Mouse (Mus musculus): Measurements from ENCODE around the gene Slc26a8. TPM values are rescaled to one million over a fixed set of nuclear protein-coding genes. Genes with fewer than 3 reads are reported as not detected.
"Not testable (repeated sequence)": the region's sequence is repeated elsewhere in the genome, so short reads cannot be mapped to it uniquely, and the experiment has no call there.

Slc26a8 gene
- total RNA-seq (2021) = 1 to 10 TPM; 2.7 to 3.4 TPM
- long read RNA-seq, experiment 1, partial matches to known transcripts = 0 of 2 reads
- long read RNA-seq, experiment 1, other reads (novel, unspliced or antisense) = 1 of 2 reads
- long read RNA-seq, experiment 2, partial matches to known transcripts = 1 of 2 reads
- long read RNA-seq, experiment 2, other reads (novel, unspliced or antisense) = 1 of 2 reads

DNA sequence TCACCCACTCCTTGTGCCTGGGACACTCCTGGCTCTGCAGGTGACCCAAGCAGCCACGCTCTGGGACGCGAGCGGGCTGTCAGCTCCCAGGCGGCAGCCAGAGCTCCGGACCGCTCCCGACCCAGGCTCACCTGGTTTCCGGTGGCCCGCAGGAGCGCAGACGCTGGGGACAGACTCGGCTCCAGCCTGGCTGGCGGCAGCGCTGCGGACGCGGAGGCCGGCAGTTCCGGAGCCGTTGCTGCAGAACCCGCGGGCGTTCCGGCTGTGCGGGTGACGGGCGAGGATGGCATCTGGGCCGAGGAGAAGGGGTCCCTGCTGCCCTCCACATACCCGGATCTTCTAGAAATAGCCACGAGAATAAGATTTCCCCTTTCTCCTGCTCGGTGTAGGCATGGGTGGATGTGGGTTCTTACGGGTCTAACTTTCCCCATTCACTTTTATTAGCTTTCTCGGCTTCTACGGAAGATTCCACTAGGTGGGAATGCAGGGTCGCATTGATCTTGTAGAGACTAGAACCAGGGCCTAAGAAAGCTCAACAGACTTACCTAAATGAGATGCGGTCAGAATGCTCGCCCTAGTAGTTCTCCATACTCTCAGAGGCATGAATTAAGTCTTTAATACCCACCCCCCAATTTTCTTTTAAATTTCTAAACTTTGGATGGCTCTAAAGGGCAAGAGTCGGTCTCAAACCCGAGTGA, at the start of gene Slc26a8:
Gene Slc26a8 (minus strand): TSS at position 648 of the 698 bp plus-strand sequence.
- DNase-seq (ENCODE audit: low spot score in 2 of 2) = no peak

- no peak for DNase-seq (ENCODE audit: low spot score in 2 of 2)
Observed at GRCm38 (mm10) chr17:28739244-28739643, 49.2 kb upstream of the Slc26a8 start.

- DNase-seq (ENCODE audit: low spot score in 2 of 2) = no peak
Observed at GRCm38 (mm10) chr17:28737973-28738372, 47.9 kb upstream of the Slc26a8 start.

DNA sequence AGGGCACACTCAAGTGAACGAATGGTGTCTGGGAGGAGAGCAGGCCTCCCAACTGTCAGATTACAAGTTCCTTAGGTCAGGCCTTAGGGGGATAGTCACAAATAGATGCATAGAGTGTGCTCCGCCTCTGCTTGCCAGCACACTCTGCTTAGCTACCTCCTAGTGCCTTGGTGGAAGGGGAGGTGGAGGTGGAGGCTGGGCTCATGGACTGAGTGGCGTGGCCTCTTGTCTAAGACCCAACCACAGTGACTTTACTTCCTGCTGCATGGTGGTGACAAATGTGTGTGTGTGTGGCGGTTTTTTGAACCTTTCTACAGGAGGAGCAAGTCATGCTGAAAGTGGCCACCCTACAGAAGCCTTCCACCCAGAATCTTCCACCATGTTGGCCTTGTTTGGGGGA, 46.5 kb upstream of the Slc26a8 start:
- DNase-seq (ENCODE audit: low spot score in 2 of 2) = no peak

GRCm38 (mm10) chr17:28735317-28736105, 45.5 kb upstream of the Slc26a8 start:
- DNase-seq (ENCODE audit: low spot score in 2 of 2) = no peak

- not testable (repeated sequence) for DNase-seq (ENCODE audit: low spot score in 2 of 2)
Observed at GRCm38 (mm10) chr17:28727511-28727910, 37.5 kb upstream of the Slc26a8 start.

DNA sequence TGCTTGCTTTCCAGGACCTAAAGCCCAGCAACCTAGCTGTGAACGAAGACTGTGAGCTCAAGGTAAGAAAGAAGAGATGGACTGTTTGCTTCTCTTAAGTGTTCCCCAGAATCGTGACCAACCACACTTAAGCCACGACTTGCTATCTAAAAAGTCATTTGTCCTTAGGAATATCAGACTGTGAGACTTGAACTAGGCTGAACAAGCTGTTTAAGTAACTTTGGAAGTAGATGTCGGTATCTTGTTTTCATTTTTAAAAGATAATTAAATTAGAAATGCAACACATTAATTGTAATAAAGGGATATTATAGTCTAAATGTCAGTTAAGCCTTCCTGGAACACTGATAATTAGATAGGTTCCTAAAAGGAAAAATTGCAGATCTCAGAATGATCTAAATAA, 35.8 kb upstream of the Slc26a8 start, which contains the start of gene AC170998.1:
Gene AC170998.1 (plus strand): TSS at position 301 of the 400 bp plus-strand sequence.
- DNase-seq (ENCODE audit: low spot score in 2 of 2) = no peak

DNA sequence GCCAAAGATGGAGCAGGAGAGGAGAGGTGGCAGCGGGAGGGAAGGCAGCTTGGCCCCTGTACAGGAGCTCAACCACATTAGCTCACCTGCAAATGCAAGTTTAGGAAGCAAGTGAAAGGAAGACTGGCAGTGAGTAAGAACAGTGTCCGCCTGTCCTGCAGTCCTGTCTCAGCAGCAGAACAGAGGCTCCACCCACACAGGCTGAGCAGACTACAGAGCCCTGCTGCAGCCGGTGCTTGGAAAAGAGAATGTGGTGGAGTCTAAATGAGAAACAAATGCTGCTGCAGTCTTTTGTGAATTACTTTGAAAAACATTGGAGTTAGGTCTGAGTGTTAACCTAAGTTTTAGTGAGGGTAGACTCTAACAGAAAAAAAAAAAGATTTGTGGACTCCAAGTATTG, 27.5 kb upstream of the Slc26a8 start:
- DNase-seq (ENCODE audit: low spot score in 2 of 2) = no peak

GRCm38 (mm10) chr17:28715832-28716548, 26.0 kb upstream of the Slc26a8 start:
- no peak for DNase-seq (ENCODE audit: low spot score in 2 of 2)

GRCm38 (mm10) chr17:28714006-28714405, 24.0 kb upstream of the Slc26a8 start:
- DNase-seq (ENCODE audit: low spot score in 2 of 2) = no peak

- DNase-seq (ENCODE audit: low spot score in 2 of 2) = no peak
Observed at GRCm38 (mm10) chr17:28712305-28712704, 22.3 kb upstream of the Slc26a8 start.

DNA sequence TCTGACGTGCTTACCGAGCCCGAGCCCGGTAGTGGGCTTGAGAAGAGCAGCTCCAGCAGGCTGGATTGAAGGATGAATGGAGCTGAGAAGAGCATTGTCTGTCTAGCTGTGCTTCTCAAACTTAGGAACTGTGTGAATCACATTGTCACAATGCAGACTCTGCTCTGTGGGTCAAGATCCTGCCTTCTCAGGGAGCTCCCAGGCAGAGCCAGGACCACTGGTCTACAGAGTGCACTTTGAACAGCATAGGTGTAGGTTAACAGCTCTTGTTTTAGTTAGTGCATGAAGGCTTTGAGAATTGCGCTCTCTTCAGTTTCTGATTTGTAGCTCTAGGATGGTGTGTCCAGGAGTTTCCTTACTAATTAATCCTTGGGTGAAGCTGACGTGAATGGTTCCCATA, 21.2 kb upstream of the Slc26a8 start:
- no peak for DNase-seq (ENCODE audit: low spot score in 2 of 2)

- no peak for DNase-seq (ENCODE audit: low spot score in 2 of 2)
Observed at GRCm38 (mm10) chr17:28710291-28710688, 20.3 kb upstream of the Slc26a8 start.

DNA sequence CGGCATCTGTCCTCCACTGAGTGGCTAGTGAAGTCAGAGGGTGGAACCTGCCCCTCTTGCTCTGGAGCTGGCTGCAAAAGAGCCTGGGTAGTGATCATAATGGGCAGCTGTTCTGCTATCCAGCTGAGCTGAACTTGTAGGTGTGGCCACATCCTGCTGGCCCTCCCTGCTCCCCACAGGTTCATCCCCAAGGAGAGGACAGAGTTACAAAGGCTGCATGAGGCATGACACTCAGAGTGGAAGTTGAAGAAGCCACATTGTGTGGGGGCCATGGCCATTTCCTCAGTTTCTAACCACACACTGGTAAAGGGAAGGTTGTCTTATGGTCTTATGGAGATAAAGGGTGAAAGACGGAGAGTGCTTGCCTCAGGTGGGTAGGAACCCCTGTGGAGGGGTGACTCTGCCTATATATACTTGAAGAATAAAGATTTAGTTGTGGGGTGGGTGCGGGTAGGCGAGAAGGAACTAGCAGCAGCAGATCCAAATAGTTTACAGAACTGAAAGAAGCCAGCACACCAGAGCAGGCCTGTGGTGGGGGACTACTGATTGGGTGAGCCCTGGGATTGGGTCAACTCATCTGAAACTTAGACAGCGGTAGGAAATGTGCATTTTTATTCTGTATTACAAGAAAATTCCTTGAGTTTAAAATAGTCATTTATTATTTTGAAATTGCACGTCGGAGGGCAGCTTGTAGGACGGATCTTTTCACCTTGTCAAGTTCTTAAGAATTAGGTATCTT, 19.7 kb upstream of the Slc26a8 start:
- no peak for DNase-seq (ENCODE audit: low spot score in 2 of 2)

DNA sequence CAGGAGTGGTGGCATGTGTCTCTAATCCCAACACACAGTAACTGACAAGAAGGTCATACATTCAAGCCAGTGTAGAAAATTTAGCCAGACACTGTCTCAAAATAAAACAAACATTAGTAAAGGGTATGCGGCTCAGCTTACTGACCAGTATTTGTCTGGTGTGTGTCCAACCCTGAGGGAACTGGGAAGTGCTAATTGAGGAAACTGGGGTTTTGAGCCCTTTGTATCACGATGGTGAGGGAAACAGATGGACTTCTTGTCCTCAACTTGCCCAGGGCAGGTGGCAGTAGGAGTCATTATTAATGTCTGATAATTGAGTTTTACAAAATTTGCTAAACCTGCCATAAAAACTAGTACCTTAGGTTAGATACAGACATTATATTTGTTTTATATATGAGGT, 19.0 kb upstream of the Slc26a8 start:
- no peak for DNase-seq (ENCODE audit: low spot score in 2 of 2)

GRCm38 (mm10) chr17:28707816-28708215, 17.8 kb upstream of the Slc26a8 start:
- no peak for DNase-seq (ENCODE audit: low spot score in 2 of 2)

GRCm38 (mm10) chr17:28707136-28707627, 17.1 kb upstream of the Slc26a8 start:
- DNase-seq (ENCODE audit: low spot score in 2 of 2) = no peak

GRCm38 (mm10) chr17:28706697-28707096, 16.7 kb upstream of the Slc26a8 start:
- DNase-seq (ENCODE audit: low spot score in 2 of 2) = no peak

GRCm38 (mm10) chr17:28702646-28703045, 12.6 kb upstream of the Slc26a8 start:
- DNase-seq (ENCODE audit: low spot score in 2 of 2) = no peak

GRCm38 (mm10) chr17:28701737-28702136, 11.7 kb upstream of the Slc26a8 start:
- no peak for DNase-seq (ENCODE audit: low spot score in 2 of 2)

- DNase-seq (ENCODE audit: low spot score in 2 of 2) = no peak
Observed at GRCm38 (mm10) chr17:28701171-28701570, 11.1 kb upstream of the Slc26a8 start.

Data from adrenal gland, postnatal 4 days (tissue).